Mouse (Mus musculus): Measurements from ENCODE around the gene Vmn1r59. TPM values are rescaled to one million over a fixed set of nuclear protein-coding genes. Genes with fewer than 3 reads are reported as not detected.
"Not testable (repeated sequence)": the region's sequence is repeated elsewhere in the genome, so short reads cannot be mapped to it uniquely, and the experiment has no call there.

Gene Vmn1r59
- not detected in 2 replicates for polyA plus RNA-seq (2014; fragmentation: Nextera tagmentation; extraction: Ambion mirVana)

GRCm38 (mm10) chr7:5456674-5457073, at the start of gene Vmn1r59:
Vmn1r59 (minus strand) TSS chr7:5456774.
- Histone ChIP-seq H3K27me3 (ENCODE audit: control insufficient read depth, insufficient read depth, low read length) (no peaks in the 10 kb centered on the region), H3K4me1 (ENCODE audit: control insufficient read depth, insufficient read depth, low read length) (no peaks in the 10 kb centered on the region), H3K36me3 (replicated peaks; ENCODE audit: control insufficient read depth, insufficient read depth, low read depth, low read length) (no peaks in the 10 kb centered on the region), H3K4me3 (ENCODE audit: low read depth, low read length) (no peak within 1 kb of the TSS), H3K9me3 (replicated peaks; ENCODE audit: control insufficient read depth, low read length) (no peaks in the 10 kb centered on the region), H3K27ac (replicated peaks; ENCODE audit: low read depth, low read length) (no peak within 1 kb of the TSS), H3K4me2 (ENCODE audit: low read depth, low read length) (no peak within 1 kb of the TSS), H3K9ac (replicated peaks; ENCODE audit: low read length) (no peak within 1 kb of the TSS)
- DNase-seq (ENCODE audit: low spot score) (no peak), ATAC-seq (replicated peaks; ENCODE audit: insufficient number of reproducible peaks, low FRiP score, low TSS enrichment, low read depth) (no peak)

DNA sequence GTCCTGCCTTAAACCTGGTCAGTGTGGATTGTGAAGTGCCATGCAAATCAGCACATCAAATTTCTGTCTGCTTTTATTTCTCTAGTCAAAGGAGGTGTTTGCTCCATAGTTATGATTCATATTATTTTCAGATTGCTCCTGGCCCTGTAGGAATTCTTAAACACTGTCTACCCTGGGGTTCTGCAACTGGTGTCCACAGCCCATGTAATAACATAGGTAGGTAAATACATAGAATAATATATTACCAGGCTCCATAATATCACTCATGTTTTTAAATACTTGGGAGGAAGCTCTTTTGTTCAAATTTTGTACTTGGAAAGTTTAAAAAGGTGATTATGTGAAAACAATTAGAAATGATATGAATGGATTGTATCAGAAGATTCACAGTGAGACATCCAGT, 37.3 kb upstream of the Vmn1r59 start, which contains the start of gene Vmn2r28:
Gene Vmn2r28 (minus strand): TSS at position 101 of the 400 bp plus-strand sequence.
- H3K4me1 ChIP-seq (ENCODE audit: control insufficient read depth, insufficient read depth, low read length); H3K36me3 ChIP-seq (replicated peaks; ENCODE audit: control insufficient read depth, insufficient read depth, low read depth, low read length); ATAC-seq (replicated peaks; ENCODE audit: insufficient number of reproducible peaks, low FRiP score, low TSS enrichment, low read depth); H3K27me3 ChIP-seq (ENCODE audit: control insufficient read depth, insufficient read depth, low read length); H3K9ac ChIP-seq (replicated peaks; ENCODE audit: low read length); H3K9me3 ChIP-seq (replicated peaks; ENCODE audit: control insufficient read depth, low read length); H3K27ac ChIP-seq (replicated peaks; ENCODE audit: low read depth, low read length); DNase-seq (ENCODE audit: low spot score); H3K4me2 ChIP-seq (ENCODE audit: low read depth, low read length); H3K4me3 ChIP-seq (ENCODE audit: low read depth, low read length): not testable (repeated sequence)

DNA sequence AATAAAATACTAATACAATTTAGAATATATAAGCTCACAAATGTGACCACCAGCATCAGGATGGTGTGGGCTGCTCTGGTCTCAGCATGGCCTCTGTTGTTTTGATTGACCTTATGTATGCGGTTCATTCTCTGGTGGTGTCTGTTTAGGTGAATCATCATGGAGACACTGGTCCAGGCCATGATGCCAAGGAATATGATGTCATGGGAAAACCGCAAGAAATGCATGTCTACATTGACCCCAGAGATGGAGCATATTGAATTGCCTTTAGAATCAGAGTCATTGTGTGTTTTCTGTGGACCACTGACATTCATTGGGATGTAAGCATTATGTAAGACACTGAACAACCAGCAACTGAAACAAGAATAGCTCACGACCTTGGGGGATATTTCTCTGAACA, 2.6 kb downstream of the Vmn1r59 start:
- not testable (repeated sequence) for H3K27me3 ChIP-seq (ENCODE audit: control insufficient read depth, insufficient read depth, low read length); H3K4me2 ChIP-seq (ENCODE audit: low read depth, low read length); H3K27ac ChIP-seq (replicated peaks; ENCODE audit: low read depth, low read length); H3K9ac ChIP-seq (replicated peaks; ENCODE audit: low read length); H3K4me3 ChIP-seq (ENCODE audit: low read depth, low read length); H3K4me1 ChIP-seq (ENCODE audit: control insufficient read depth, insufficient read depth, low read length); H3K9me3 ChIP-seq (replicated peaks; ENCODE audit: control insufficient read depth, low read length); ATAC-seq (replicated peaks; ENCODE audit: insufficient number of reproducible peaks, low FRiP score, low TSS enrichment, low read depth); H3K36me3 ChIP-seq (replicated peaks; ENCODE audit: control insufficient read depth, insufficient read depth, low read depth, low read length); DNase-seq (ENCODE audit: low spot score)
- 70% methylated on average over 3 of the region's 3 CpGs for WGBS

DNA sequence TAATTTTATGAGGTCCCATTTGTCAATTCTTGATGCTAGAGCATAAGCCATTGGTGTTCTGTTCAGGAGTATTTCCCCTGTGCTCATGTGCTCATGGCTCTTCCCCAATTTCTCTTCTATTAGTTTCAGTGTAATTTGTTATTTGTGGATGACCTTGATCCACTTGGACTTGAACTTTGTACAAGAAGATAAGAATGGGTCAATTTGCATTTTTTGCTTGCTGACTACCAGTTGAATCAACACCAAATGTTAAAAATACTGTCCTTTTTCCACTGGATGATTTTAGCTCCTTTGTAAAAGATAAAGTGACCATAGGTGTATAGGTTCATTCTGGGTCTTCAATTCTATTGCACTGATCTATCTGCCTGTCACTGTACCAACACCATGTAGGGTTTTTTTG, 7.9 kb downstream of the Vmn1r59 start:
- Histone ChIP-seq H3K27ac (replicated peaks; ENCODE audit: low read depth, low read length) (no peak overlapping the region), H3K9me3 (replicated peaks; ENCODE audit: control insufficient read depth, low read length) (no peaks in the 10 kb centered on the region), H3K36me3 (replicated peaks; ENCODE audit: control insufficient read depth, insufficient read depth, low read depth, low read length) (no peaks in the 10 kb centered on the region), H3K4me2 (ENCODE audit: low read depth, low read length) (no peak overlapping the region), H3K4me3 (ENCODE audit: low read depth, low read length) (no peak overlapping the region), H3K9ac (replicated peaks; ENCODE audit: low read length) (no peak overlapping the region), H3K27me3 (ENCODE audit: control insufficient read depth, insufficient read depth, low read length) (no peaks in the 10 kb centered on the region), H3K4me1 (ENCODE audit: control insufficient read depth, insufficient read depth, low read length) (no peaks in the 10 kb centered on the region)
- no peak for ATAC-seq (replicated peaks; ENCODE audit: insufficient number of reproducible peaks, low FRiP score, low TSS enrichment, low read depth)
- no peak for DNase-seq (ENCODE audit: low spot score)

- not testable (repeated sequence) for H3K4me3 ChIP-seq (ENCODE audit: low read depth, low read length); H3K9me3 ChIP-seq (replicated peaks; ENCODE audit: control insufficient read depth, low read length); H3K36me3 ChIP-seq (replicated peaks; ENCODE audit: control insufficient read depth, insufficient read depth, low read depth, low read length); H3K27ac ChIP-seq (replicated peaks; ENCODE audit: low read depth, low read length); H3K9ac ChIP-seq (replicated peaks; ENCODE audit: low read length); ATAC-seq (replicated peaks; ENCODE audit: insufficient number of reproducible peaks, low FRiP score, low TSS enrichment, low read depth); H3K27me3 ChIP-seq (ENCODE audit: control insufficient read depth, insufficient read depth, low read length); DNase-seq (ENCODE audit: low spot score); H3K4me2 ChIP-seq (ENCODE audit: low read depth, low read length); H3K4me1 ChIP-seq (ENCODE audit: control insufficient read depth, insufficient read depth, low read length)
These were observed 43.3 kb downstream of the Vmn1r59 start, which contains the start of gene Vmn1r58 for GRCm38 (mm10) chr7:5413296-5413695. Vmn1r58 (minus strand) TSS chr7:5413396.

DNA sequence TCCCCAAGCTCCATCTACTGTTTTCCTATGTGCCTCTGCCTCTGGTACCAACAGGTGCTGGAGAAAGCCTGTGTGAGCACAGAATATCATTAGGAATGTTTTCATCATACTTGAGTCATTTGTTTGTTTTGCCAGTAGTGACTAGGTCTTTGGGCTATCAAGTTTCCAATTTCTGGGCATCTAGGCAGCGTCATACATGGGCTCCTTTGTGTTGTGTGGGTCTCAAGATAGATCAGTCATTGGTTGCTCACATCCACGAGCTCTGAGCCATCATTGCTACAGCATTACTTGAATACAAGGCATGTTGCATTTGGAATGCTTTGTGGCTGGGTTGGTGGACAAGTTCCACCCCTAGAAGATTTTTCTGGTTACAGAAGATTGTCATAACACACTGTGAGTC, 50.4 kb downstream of the Vmn1r59 start:
- H3K27ac ChIP-seq (replicated peaks; ENCODE audit: low read depth, low read length) = no peak overlapping the region
- no peaks in the 10 kb centered on the region for H3K4me1 ChIP-seq (ENCODE audit: control insufficient read depth, insufficient read depth, low read length)
- no peak overlapping the region for H3K9ac ChIP-seq (replicated peaks; ENCODE audit: low read length)
- no peak for ATAC-seq (replicated peaks; ENCODE audit: insufficient number of reproducible peaks, low FRiP score, low TSS enrichment, low read depth)
- WGBS = 39% methylated on average over 2 of the region's 2 CpGs
- no peaks in the 10 kb centered on the region for H3K36me3 ChIP-seq (replicated peaks; ENCODE audit: control insufficient read depth, insufficient read depth, low read depth, low read length)
- DNase-seq (ENCODE audit: low spot score) = no peak
- H3K4me3 ChIP-seq (ENCODE audit: low read depth, low read length) = no peak overlapping the region
- no peaks in the 10 kb centered on the region; the same call in none of the 2 replicates for H3K9me3 ChIP-seq (replicated peaks; ENCODE audit: control insufficient read depth, low read length)
- no peak overlapping the region for H3K4me2 ChIP-seq (ENCODE audit: low read depth, low read length)
- H3K27me3 ChIP-seq (ENCODE audit: control insufficient read depth, insufficient read depth, low read length) = no peaks in the 10 kb centered on the region

Other genes with a start within 250 kb of the Vmn1r59 start
- not detected in 2 replicates for gene Vmn1r57, start 238.3 kb downstream of the Vmn1r59 start, polyA plus RNA-seq (2014; fragmentation: Nextera tagmentation; extraction: Ambion mirVana)
- not detected in 2 replicates for gene Gm5065, start 106.2 kb downstream of the Vmn1r59 start, polyA plus RNA-seq (2014; fragmentation: Nextera tagmentation; extraction: Ambion mirVana)
- not detected in 2 replicates for gene Nlrp2, start 105.7 kb downstream of the Vmn1r59 start, polyA plus RNA-seq (2014; fragmentation: Nextera tagmentation; extraction: Ambion mirVana)
- gene Vmn1r58, start 43.4 kb downstream of the Vmn1r59 start, polyA plus RNA-seq (2014; fragmentation: Nextera tagmentation; extraction: Ambion mirVana) = not detected in 2 replicates
- gene Vmn2r28, start 37.2 kb upstream of the Vmn1r59 start, polyA plus RNA-seq (2014; fragmentation: Nextera tagmentation; extraction: Ambion mirVana) = not detected in 2 replicates
- gene Vmn1r60, start 90.5 kb upstream of the Vmn1r59 start, polyA plus RNA-seq (2014; fragmentation: Nextera tagmentation; extraction: Ambion mirVana) = not detected in 2 replicates
- not detected in 2 replicates for gene Vmn1r61, start 156.5 kb upstream of the Vmn1r59 start, polyA plus RNA-seq (2014; fragmentation: Nextera tagmentation; extraction: Ambion mirVana)
- not detected in 2 replicates for gene Vmn1r62, start 216.9 kb upstream of the Vmn1r59 start, polyA plus RNA-seq (2014; fragmentation: Nextera tagmentation; extraction: Ambion mirVana)